Mouse (Mus musculus) embryonic facial prominence, embryonic 11.5 days (tissue): ENCODE results near the gene 4930558C23Rik. TPM values are rescaled to one million over a fixed set of nuclear protein-coding genes. Genes with fewer than 3 reads are reported as not detected.
"Not testable (repeated sequence)": the region's sequence is repeated elsewhere in the genome, so short reads cannot be mapped to it uniquely, and the experiment has no call there.

Experiments
- ATAC-seq: fragments of 200-750 bp; cut with Nextera tagmentation; replicated peaks from 2 replicates; pipeline ENCODE4 v1.8.0; 2017; ENCODE audit warnings: low read depth; ENCODE audit not compliant: insufficient number of reproducible peaks, low FRiP score, low TSS enrichment
- DNase-seq: peaks from one replicate; pipeline ENCODE4 v3.0.0-alpha.2; 2015; ENCODE audit warnings: low spot score
- H3K27ac ChIP-seq: fragments of 300-500 bp; sonication (generic); replicated peaks from 2 replicates; pipeline ENCODE4 v1.5.1; 2014; ENCODE audit warnings: mild to moderate bottlenecking, low read depth, low read length, control low read depth
- H3K27me3 ChIP-seq: fragments of 300-500 bp; sonication (generic); 2 replicates; pipeline ENCODE4 v1.6.1; 2014; ENCODE audit warnings: mild to moderate bottlenecking, low read length, moderate library complexity, mixed read lengths; ENCODE audit not compliant: control insufficient read depth, insufficient read depth
- H3K36me3 ChIP-seq: fragments of 300-500 bp; sonication (generic); replicated peaks from 2 replicates; pipeline ENCODE4 v1.6.1; 2014; ENCODE audit warnings: low read depth, mild to moderate bottlenecking, low read length, moderate library complexity, mixed read lengths; ENCODE audit not compliant: control insufficient read depth, insufficient read depth
- H3K4me1 ChIP-seq: fragments of 300-500 bp; sonication (generic); 2 replicates; pipeline ENCODE4 v1.6.1; 2014; ENCODE audit warnings: low read length, mixed read lengths; ENCODE audit not compliant: control insufficient read depth, insufficient read depth
- H3K4me2 ChIP-seq: fragments of 300-500 bp; sonication (generic); 2 replicates; pipeline ENCODE4 v1.6.1; 2014; ENCODE audit warnings: low read depth, mild to moderate bottlenecking, control low read depth, low read length, moderate library complexity
- H3K4me3 ChIP-seq: fragments of 300-500 bp; sonication (generic); 2 replicates; pipeline ENCODE4 v1.5.1; 2014; ENCODE audit warnings: low read depth, low read length, control low read depth
- H3K9ac ChIP-seq: fragments of 300-500 bp; sonication (generic); replicated peaks from 2 replicates; pipeline ENCODE4 v1.6.1; 2014; ENCODE audit warnings: mild to moderate bottlenecking, control low read depth, low read length
- H3K9me3 ChIP-seq: fragments of 300-500 bp; sonication (generic); replicated peaks from 2 replicates; pipeline ENCODE4 v1.6.1; 2016; ENCODE audit warnings: mild to moderate bottlenecking, low read length, inconsistent platforms, mixed read lengths; ENCODE audit not compliant: control insufficient read depth
- WGBS: fragments of 180-500 bp; shearing (Covaris S2); extraction: QIAGEN DNeasy Blood & Tissue Kit; methylation state at CpG from one replicate; pipeline ENCODE4 v1.1.7; 2014; 5-methylcytosine and 5-hydroxymethylcytosine counted together
- polyA plus RNA-seq: library from polyadenylated mRNA; unstranded; fragments of >200 nt; fragmentation: Nextera tagmentation; extraction: Ambion mirVana; gene quantifications from 2 replicates; pipeline ENCODE4 v1.2.1, GENCODE M21; 2014

The 4930558C23Rik gene
- polyA plus RNA-seq = not detected in 2 replicates

GRCm38 (mm10) chr3:95402741-95403140 lies at the start of gene 4930558C23Rik:
Gene 4930558C23Rik (minus strand): TSS chr3:95402841.
- Histone ChIP-seq H3K4me3 (no peak within 1 kb of the TSS), H3K4me2 (no peak within 1 kb of the TSS), H3K9me3 (no peaks in the 10 kb centered on the region), H3K4me1 (no peaks in the 10 kb centered on the region), H3K36me3 (no peaks in the 10 kb centered on the region), H3K9ac (no peak within 1 kb of the TSS), H3K27ac (no peak within 1 kb of the TSS), H3K27me3 (no peaks in the 10 kb centered on the region)
- ATAC-seq (no peak), DNase-seq (no peak)
- WGBS = 86% methylated on average over 3 of the region's 3 CpGs

GRCm38 (mm10) chr3:95450915-95451314 lies 48.3 kb upstream of the 4930558C23Rik start:
- Histone ChIP-seq H3K27me3 (no peaks in the 10 kb centered on the region), H3K4me3 (no peak overlapping the region), H3K9me3 (no peaks in the 10 kb centered on the region), H3K36me3 (no peaks in the 10 kb centered on the region), H3K27ac (no peak overlapping the region), H3K4me2 (no peak overlapping the region), H3K9ac (no peak overlapping the region), H3K4me1 (no peaks in the 10 kb centered on the region)
- DNase-seq (no peak), ATAC-seq (no peak)
- WGBS = 89% methylated on average over 3 of the region's 3 CpGs

- Histone ChIP-seq H3K27ac (no peak overlapping the region), H3K4me1 (no peaks in the 10 kb centered on the region), H3K36me3 (no peaks in the 10 kb centered on the region), H3K27me3 (no peaks in the 10 kb centered on the region), H3K9ac (no peak overlapping the region), H3K9me3 (no peaks in the 10 kb centered on the region), H3K4me3 (no peak overlapping the region), H3K4me2 (no peak overlapping the region)
- WGBS = 69% methylated on average over 1 of the region's 1 CpGs
- no peak for ATAC-seq
- DNase-seq = peak; percentile 59
Measured at GRCm38 (mm10) chr3:95450408-95450807, 47.8 kb upstream of the 4930558C23Rik start.

- Histone ChIP-seq H3K36me3 (no peaks in the 10 kb centered on the region), H3K4me1 (no peaks in the 10 kb centered on the region), H3K4me2 (no peak overlapping the region), H3K9ac (no peak overlapping the region), H3K9me3 (no peaks in the 10 kb centered on the region), H3K27ac (no peak overlapping the region), H3K27me3 (no peaks in the 10 kb centered on the region), H3K4me3 (no peak overlapping the region)
- WGBS = 83% methylated on average over 4 of the region's 4 CpGs
- ATAC-seq (no peak), DNase-seq (no peak)
Measured at GRCm38 (mm10) chr3:95445311-95445710, 42.7 kb upstream of the 4930558C23Rik start.

GRCm38 (mm10) chr3:95442406-95443117 lies 39.9 kb upstream of the 4930558C23Rik start:
- H3K9me3 ChIP-seq = no peaks in the 10 kb centered on the region
- H3K4me1 ChIP-seq = no peaks in the 10 kb centered on the region
- ATAC-seq (no peak), DNase-seq (no peak)
- no peaks in the 10 kb centered on the region for H3K36me3 ChIP-seq
- H3K9ac ChIP-seq = no peak overlapping the region
- WGBS = 98% methylated on average over 5 of the region's 5 CpGs
- no peak overlapping the region for H3K4me2 ChIP-seq
- H3K4me3 ChIP-seq = no peak overlapping the region
- H3K27me3 ChIP-seq = no peaks in the 10 kb centered on the region
- no peak overlapping the region for H3K27ac ChIP-seq

GRCm38 (mm10) chr3:95439670-95440069 lies 37.0 kb upstream of the 4930558C23Rik start:
- H3K4me3 ChIP-seq = no peak overlapping the region

GRCm38 (mm10) chr3:95438636-95439035 lies 36.0 kb upstream of the 4930558C23Rik start:
- not testable (repeated sequence) for H3K36me3 ChIP-seq, H3K4me3 ChIP-seq, H3K9me3 ChIP-seq, DNase-seq, H3K9ac ChIP-seq, H3K27ac ChIP-seq, H3K4me2 ChIP-seq, H3K4me1 ChIP-seq, ATAC-seq, H3K27me3 ChIP-seq
- WGBS = 95% methylated on average over 4 of the region's 4 CpGs

More at GRCm38 (mm10) chr3:95439670-95440069, 37.0 kb upstream of the 4930558C23Rik start:
- Histone ChIP-seq H3K27me3 (no peaks in the 10 kb centered on the region), H3K4me1 (no peaks in the 10 kb centered on the region), H3K9me3 (no peaks in the 10 kb centered on the region), H3K36me3 (no peaks in the 10 kb centered on the region; the same call in 1 of the 2 replicates), H3K9ac (no peak overlapping the region), H3K4me2 (no peak overlapping the region), H3K27ac (no peak overlapping the region)
- no peak for DNase-seq
- ATAC-seq = no peak

GRCm38 (mm10) chr3:95435561-95435960 lies 32.9 kb upstream of the 4930558C23Rik start:
- Histone ChIP-seq H3K4me1 (no peaks in the 10 kb centered on the region), H3K9me3 (no peaks in the 10 kb centered on the region), H3K27me3 (no peaks in the 10 kb centered on the region), H3K4me2 (no peak overlapping the region), H3K9ac (no peak overlapping the region), H3K27ac (no peak overlapping the region), H3K4me3 (no peak overlapping the region), H3K36me3 (no peaks in the 10 kb centered on the region; the same call in 1 of the 2 replicates)
- no peak for DNase-seq
- ATAC-seq = no peak
- 69% methylated on average over 1 of the region's 1 CpGs for WGBS
